Mouse (Mus musculus) kidney, postnatal 10 days (tissue): ENCODE measurements around the gene Patj.

Experiments used
- DNase-seq: peaks from one replicate; pipeline ENCODE4 v3.0.0; 2021; ENCODE audit warnings: mixed read lengths

The Patj gene

GRCm38 (mm10) chr4:98733660-98734059 is 338.1 kb downstream of the Patj start:
- no peak for DNase-seq

- peak; percentile 48 for DNase-seq
Observed at GRCm38 (mm10) chr4:98739753-98740152, 344.2 kb downstream of the Patj start.

GRCm38 (mm10) chr4:98743209-98743905 is 347.8 kb downstream of the Patj start:
- DNase-seq: no peak

- peak; percentile 41 for DNase-seq
Observed at GRCm38 (mm10) chr4:98743906-98744210, 348.3 kb downstream of the Patj start.

GRCm38 (mm10) chr4:98754456-98754855 is 358.9 kb downstream of the Patj start:
- no peak for DNase-seq

GRCm38 (mm10) chr4:98756141-98756540 is 360.6 kb downstream of the Patj start:
- peak; percentile 26 for DNase-seq

GRCm38 (mm10) chr4:98758012-98758821 is 362.6 kb downstream of the Patj start:
- DNase-seq: peak; percentile 59

- DNase-seq: no peak
Observed at GRCm38 (mm10) chr4:98758872-98759518, 363.4 kb downstream of the Patj start.

- no peak for DNase-seq
Observed at GRCm38 (mm10) chr4:98767134-98768133, 371.8 kb downstream of the Patj start.
